Mouse (Mus musculus): ENCODE data around the gene Cdc14b. TPM values are rescaled to one million over a fixed set of nuclear protein-coding genes. Genes with fewer than 3 reads are reported as not detected.

Gene Cdc14b
- polyA plus RNA-seq, 1 experiment from 2014 or later: 19.4 TPM

DNA sequence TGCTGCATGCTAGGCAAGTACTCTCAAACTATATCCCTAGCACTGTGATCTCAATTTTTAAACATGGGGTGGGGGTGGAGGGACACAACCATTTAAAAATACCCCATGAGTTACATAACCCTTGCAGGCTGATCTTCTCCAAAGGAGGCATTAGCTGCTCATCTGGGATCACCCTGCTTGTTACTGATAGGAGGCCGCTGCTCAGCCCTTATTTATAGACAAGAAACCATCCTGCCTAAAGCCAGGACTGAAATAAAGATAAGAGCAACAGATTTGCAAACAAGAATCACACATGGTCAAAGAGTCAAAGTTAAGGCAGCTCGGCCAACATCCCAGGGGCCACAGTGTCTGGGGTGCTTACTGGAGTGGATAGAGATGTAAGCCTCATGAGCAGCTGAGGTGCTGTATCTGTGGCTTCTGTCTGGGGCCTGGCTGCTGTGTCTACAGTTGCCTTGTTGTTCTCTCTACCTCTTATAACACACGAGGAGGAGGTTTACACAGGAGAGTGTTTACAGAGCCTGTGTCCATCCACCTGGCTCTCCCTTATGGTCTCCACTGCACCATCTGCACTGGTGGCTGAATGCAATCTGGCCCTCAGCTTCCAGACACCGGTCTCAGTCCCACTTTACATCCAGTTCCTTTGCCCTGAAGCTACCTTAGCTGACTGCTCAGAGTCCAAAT, 38.0 kb downstream of the Cdc14b start:
- in situ Hi-C loops (cut with MboI; ENCODE audit: low pct_unique_long_range_greater_than_20kb): no loop called here
- DNase-seq (ENCODE audit: low read depth, low spot score): no peak
- no peaks in the 10 kb centered on the region for H3K27me3 ChIP-seq
- POLR2A ChIA-PET: no interaction called here
- TF ChIP-seq CTCF (IDR thresholded peaks at IDR 0.05): no peak
- CTCF ChIA-PET: no interaction called here
- no peak for ATAC-seq

DNA sequence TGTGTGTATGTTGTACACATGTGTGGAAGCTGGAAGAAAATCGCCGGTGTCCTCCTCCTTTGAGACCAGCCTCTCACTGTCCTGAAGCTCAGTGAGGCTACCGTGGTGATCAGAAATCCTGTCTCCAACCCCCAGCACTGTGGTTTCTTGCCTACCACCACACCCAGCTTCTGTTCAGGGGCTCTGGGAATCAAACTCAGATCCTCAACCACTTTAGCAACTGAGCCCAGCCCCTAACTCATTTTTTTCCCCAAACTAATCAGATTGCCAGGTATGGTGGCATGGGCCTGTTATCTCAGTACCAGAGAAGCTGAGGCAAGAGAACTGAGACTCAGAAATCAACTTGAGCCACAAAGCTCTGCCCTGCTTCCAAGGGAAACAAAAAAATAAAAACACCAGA, 39.3 kb downstream of the Cdc14b start:
- TF ChIP-seq CTCF (IDR thresholded peaks at IDR 0.05): no peak
- no peak for ATAC-seq
- in situ Hi-C loops (cut with MboI; ENCODE audit: low pct_unique_long_range_greater_than_20kb): no loop called here
- CTCF ChIA-PET: interaction anchor here (1.3 to 1.5 kb wide), 3 partner anchors 11 to 63 kb away, joined by 3 to 6 read pairs (median 6); no protein-coding TSS in a partner anchor
- POLR2A ChIA-PET: no interaction called here
- H3K27me3 ChIP-seq: no peaks in the 10 kb centered on the region
- DNase-seq (ENCODE audit: low read depth, low spot score): no peak

DNA sequence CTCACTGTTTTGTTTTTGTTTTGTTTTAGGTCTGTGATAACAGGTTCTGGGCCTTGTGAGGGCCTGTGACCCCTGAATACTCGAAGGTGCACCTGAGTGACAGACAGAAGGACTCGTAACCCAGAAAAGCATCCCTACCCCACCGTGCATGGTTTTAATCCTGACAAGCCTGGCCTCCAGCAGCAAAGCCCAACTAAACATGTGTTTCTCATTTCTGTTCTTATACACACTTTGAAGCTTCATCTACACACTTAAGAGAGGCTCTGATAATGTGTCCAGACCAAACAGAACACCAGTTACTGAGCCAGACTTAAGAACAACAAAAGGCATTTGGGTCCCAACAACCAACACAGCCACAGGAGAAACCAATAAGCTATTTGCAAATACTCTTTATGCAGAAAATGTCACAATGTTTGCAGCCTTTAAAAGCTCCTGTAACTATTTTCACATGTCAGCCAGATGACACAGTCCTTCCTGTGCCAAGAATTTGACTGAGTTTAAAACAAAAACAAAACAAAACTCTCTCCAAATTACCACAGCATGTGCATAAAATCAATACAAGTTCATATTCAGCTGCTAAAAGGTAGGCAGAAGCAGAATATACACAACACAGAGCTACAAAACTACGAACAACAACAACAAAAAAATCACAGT, 39.9 kb downstream of the Cdc14b start:
- CTCF ChIA-PET: interaction anchor here (1.3 to 1.5 kb wide), 3 partner anchors 11 to 64 kb away, joined by 3 to 6 read pairs (median 6); no protein-coding TSS in a partner anchor
- TF ChIP-seq CTCF (IDR thresholded peaks at IDR 0.05): no peak
- no peak for DNase-seq (ENCODE audit: low read depth, low spot score)

DNA sequence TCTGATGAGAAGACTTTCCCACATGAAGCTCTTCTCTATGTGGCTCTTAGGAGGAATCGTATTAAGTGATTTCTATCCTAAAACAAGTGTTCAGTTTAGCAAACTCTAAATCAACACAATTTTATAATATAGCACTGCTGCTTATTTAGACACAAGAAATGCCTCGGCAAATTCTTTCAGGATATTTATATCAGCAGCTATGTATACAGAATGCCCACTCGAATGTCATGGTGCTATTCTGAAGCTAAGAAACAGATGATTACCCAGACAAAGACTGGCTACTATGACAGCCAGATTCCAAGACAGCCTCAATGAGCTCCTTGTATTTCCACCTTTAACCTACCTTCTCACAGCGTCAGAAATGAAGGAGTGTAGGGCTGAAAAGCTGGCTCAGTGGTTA, 42.0 kb downstream of the Cdc14b start:
- CTCF ChIA-PET: interaction anchor here (0.9 to 1.3 kb wide), 2 partner anchors 13 to 16 kb away, joined by 4 read pairs; no protein-coding TSS in a partner anchor
- ATAC-seq: no peak
- POLR2A ChIA-PET: no interaction called here
- in situ Hi-C loops (cut with MboI; ENCODE audit: low pct_unique_long_range_greater_than_20kb): no loop called here
- TF ChIP-seq CTCF (IDR thresholded peaks at IDR 0.05): no peak
- no peaks in the 10 kb centered on the region for H3K27me3 ChIP-seq
- no peak for DNase-seq (ENCODE audit: low read depth, low spot score)

More for the DNA sequence above, 39.9 kb downstream of the Cdc14b start:
- ATAC-seq: no peak
- H3K27me3 ChIP-seq: no peaks in the 10 kb centered on the region
- in situ Hi-C loops (cut with MboI; ENCODE audit: low pct_unique_long_range_greater_than_20kb): no loop called here
- POLR2A ChIA-PET: interaction anchor here (0.6 kb wide), 1 partner anchor 18 kb away, joined by 5 read pairs; no protein-coding TSS in a partner anchor

DNA sequence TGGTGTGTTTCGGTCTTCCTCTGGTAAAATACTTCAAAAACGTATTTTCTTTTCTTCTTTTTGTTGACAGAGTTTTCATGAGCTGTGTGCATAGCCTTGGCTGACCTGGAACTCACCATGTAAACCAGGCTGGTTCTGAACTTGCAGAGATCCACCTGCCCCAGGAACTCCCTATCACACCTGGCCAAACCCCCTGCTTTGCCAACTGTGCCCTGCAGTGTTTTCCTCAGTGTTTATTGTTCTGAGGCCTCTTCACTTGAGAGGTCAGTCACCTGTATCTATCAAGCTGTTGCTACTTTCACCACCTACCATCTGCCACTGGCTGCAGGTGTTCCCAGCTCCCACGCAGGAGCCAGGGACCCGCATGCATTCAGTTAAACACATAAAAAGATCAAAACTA, 48.4 kb downstream of the Cdc14b start:
- ChIA-PET CTCF (interaction anchor here (1.4 kb wide), 1 partner anchor 10 kb away, joined by 4 read pairs; no protein-coding TSS in a partner anchor), POLR2A (no interaction called here)
- in situ Hi-C loops (cut with MboI; ENCODE audit: low pct_unique_long_range_greater_than_20kb): no loop called here
- no peak for DNase-seq (ENCODE audit: low read depth, low spot score)
- no peak for TF ChIP-seq CTCF (IDR thresholded peaks at IDR 0.05)
- no peaks in the 10 kb centered on the region for H3K27me3 ChIP-seq
- no peak for ATAC-seq

DNA sequence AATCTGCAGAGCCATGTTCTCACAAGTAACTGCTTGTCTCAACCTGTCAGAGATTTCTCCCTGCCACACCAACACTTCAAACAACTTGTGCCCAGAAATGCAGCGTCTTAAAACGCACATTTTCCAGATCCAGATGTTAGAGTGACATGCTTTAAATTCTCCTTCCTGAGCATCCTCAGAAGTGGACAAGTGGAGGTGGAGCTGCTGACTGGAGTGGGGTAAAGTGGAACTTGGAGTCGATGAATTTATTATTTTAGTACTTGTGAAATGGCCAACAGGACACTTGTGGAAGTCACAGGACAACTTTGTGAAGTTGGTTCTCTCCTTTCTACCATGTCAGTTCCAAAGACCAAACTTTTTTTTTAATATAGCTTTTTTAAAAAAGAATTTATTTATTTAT, 49.4 kb downstream of the Cdc14b start:
- CTCF ChIA-PET: interaction anchor here (1.4 to 1.7 kb wide), 2 partner anchors 9 to 11 kb away, joined by 4 read pairs; no protein-coding TSS in a partner anchor

DNA sequence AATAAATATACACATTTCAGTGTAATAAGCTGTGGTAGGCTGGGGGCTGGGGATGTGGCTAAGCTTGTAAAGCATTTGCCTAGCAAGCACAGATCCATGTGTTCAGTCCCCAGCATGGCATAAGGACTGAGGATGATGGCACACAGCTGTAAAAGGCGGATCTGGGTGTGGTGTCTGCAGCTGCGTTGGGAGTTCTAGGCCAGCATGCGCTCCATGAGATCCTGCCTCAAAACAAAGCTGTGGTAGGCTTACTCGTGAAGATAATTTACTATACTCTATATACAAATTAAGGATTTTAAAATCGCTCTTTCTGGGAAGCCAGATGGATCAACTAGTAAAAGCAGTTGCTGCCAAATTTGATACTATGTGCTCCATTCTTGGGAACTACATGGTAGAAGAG, 60.2 kb downstream of the Cdc14b start:
- in situ Hi-C loops (cut with MboI; ENCODE audit: low pct_unique_long_range_greater_than_20kb): no loop called here
- POLR2A ChIA-PET: no interaction called here
- H3K27me3 ChIP-seq: no peaks in the 10 kb centered on the region
- no peak for TF ChIP-seq CTCF (IDR thresholded peaks at IDR 0.05)
- DNase-seq (ENCODE audit: low read depth, low spot score) (no peak), ATAC-seq (no peak)
- CTCF ChIA-PET: interaction anchor here (0.8 to 1.2 kb wide), 3 partner anchors 11 to 34 kb away, joined by 3 to 4 read pairs (median 3); no protein-coding TSS in a partner anchor

More for the DNA sequence above, 49.4 kb downstream of the Cdc14b start:
- no peak for ATAC-seq
- in situ Hi-C loops (cut with MboI; ENCODE audit: low pct_unique_long_range_greater_than_20kb): no loop called here
- no peaks in the 10 kb centered on the region for H3K27me3 ChIP-seq
- POLR2A ChIA-PET: no interaction called here
- TF ChIP-seq CTCF (IDR thresholded peaks at IDR 0.05): no peak
- no peak for DNase-seq (ENCODE audit: low read depth, low spot score)

DNA sequence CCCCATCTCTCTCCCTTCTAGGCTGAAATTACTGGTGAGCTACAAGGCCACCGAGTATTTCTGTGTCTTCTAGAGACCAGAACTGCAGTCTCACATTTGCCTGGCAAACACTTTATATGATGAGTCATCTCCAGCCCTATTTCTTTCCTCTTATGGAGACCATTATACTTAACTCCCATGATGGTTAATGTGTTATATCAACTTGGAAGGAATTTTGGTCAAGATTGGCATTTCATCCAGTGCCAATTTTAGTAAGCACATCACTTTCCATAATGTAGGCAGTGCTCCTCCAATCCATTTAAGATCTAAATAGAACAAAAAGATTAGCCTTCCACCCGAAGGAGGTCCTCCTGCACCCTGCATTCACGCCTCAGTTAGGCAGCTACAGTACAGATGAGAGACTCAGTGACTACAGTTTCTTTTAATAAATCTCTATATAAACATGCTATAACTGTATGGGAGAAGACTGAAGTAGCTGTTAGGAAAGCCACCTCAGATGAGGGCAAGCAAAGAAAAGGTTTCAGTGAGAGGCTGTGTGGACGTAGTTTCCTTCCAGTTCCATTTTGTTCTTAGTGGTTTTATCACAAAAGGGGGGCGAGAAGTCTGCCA, 63.0 kb downstream of the Cdc14b start:
- DNase-seq (ENCODE audit: low read depth, low spot score): no peak
- ChIA-PET POLR2A (no interaction called here), CTCF (interaction anchor here (1.1 kb wide), 1 partner anchor 11 kb away, joined by 3 read pairs; no protein-coding TSS in a partner anchor)
- no peaks in the 10 kb centered on the region for H3K27me3 ChIP-seq
- in situ Hi-C loops (cut with MboI; ENCODE audit: low pct_unique_long_range_greater_than_20kb): no loop called here
- ATAC-seq: no peak
- TF ChIP-seq CTCF (IDR thresholded peaks at IDR 0.05): no peak

DNA sequence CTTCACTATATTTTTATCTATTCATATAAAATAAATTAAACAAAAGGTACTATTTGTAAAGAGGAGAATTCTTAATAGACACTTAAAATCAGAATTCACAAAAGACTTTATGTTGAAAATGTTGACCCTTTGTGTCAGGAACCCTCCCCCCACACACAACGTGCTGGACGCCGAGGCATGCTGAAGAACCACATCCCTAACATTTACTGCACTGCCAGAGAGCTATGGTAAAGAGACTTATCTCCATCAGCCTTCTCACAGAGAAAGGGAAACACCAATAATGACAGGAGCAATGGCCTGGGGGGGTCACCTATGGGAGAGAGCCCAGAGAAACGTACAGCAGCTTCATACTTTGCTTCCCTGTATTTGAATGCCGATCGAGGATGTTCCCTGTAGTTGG, 66.9 kb downstream of the Cdc14b start:
- in situ Hi-C loops (cut with MboI; ENCODE audit: low pct_unique_long_range_greater_than_20kb): no loop called here
- no peak for TF ChIP-seq CTCF (IDR thresholded peaks at IDR 0.05)
- DNase-seq (ENCODE audit: low read depth, low spot score) (no peak), ATAC-seq (no peak)
- CTCF ChIA-PET: no interaction called here
- POLR2A ChIA-PET: no interaction called here
- no peaks in the 10 kb centered on the region for H3K27me3 ChIP-seq

DNA sequence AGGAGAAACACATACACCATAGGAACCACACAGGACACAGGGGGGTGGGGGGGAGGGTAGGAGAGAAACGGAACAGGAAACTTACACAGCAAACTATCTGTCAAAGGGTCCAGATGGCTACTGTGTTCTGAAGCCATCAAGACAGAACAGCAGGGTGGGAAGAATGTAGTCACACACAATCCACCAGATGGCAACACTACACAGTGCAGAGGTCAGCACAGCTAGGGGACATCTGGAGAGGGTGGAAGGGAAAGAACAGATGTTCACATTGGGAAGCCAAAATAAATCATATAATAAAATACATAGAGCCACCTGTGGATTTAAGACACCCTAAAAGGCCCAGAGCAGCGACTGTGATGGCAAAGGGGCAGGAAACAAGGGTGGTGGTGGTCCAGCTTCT, 69.9 kb downstream of the Cdc14b start:
- H3K27me3 ChIP-seq: no peaks in the 10 kb centered on the region
- POLR2A ChIA-PET: interaction anchor here (0.5 kb wide), 1 partner anchor 73 kb away, joined by 4 read pairs; no protein-coding TSS in a partner anchor
- TF ChIP-seq CTCF (IDR thresholded peaks at IDR 0.05): peak; percentile 22
- ATAC-seq (no peak), DNase-seq (ENCODE audit: low read depth, low spot score) (no peak)
- in situ Hi-C loops (cut with MboI; ENCODE audit: low pct_unique_long_range_greater_than_20kb): no loop called here
- CTCF ChIA-PET: interaction anchor here (0.7 to 2.7 kb wide), 3 partner anchors 24 to 54 kb away, joined by 3 to 9 read pairs (median 3); no protein-coding TSS in a partner anchor
